Mouse (Mus musculus): Measurements from ENCODE around the gene Hoxd10.

Hoxd10 gene

DNA sequence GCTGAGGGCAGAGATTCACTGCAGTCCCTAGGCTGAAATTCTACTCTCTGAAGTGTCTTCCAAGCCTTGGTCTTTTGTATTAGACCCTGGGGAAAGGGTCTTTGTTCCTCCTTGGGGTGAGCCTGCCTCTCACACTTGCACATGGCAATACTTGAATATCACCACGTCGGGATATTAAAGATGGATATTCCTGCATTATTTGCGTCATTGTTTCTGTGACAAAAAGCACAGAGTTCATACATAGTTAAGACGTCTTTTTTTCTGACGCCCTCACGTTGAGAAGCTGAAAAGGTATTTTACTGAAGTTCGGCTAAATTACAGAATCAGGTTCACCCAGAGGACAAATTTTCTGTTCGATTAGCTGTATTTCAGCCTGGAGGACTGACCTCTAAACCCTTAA is 38.6 kb downstream of the Hoxd10 start:
- DNase-seq (ENCODE audit: low spot score in 2 of 2) = no peak

GRCm38 (mm10) chr2:74731055-74731454 is 39.3 kb downstream of the Hoxd10 start:
- DNase-seq (ENCODE audit: low spot score in 2 of 2) = no peak

- DNase-seq (ENCODE audit: low spot score in 2 of 2) = no peak
Measured at GRCm38 (mm10) chr2:74731799-74732512, 40.2 kb downstream of the Hoxd10 start.

GRCm38 (mm10) chr2:74732513-74733316 is 41.0 kb downstream of the Hoxd10 start:
- no peak for DNase-seq (ENCODE audit: low spot score in 2 of 2)

DNA sequence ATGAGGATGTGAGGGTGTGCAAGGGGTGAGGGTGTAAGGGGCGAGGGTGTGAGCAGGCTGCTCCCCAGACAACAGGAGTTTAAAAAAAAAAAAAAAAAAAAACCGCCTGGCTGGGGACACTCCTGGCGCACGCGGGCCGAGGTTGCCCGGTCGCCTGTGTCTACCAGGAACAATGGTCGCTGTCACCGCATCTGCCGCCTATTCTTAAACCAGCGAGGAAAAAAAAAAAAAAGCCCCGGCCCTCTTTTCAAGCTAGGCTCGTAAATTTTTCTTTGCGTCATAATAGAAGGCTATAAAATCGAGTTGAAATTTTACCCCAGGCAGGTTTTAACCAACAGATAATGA is 41.6 kb downstream of the Hoxd10 start:
- DNase-seq (ENCODE audit: low spot score in 2 of 2) = no peak

DNA sequence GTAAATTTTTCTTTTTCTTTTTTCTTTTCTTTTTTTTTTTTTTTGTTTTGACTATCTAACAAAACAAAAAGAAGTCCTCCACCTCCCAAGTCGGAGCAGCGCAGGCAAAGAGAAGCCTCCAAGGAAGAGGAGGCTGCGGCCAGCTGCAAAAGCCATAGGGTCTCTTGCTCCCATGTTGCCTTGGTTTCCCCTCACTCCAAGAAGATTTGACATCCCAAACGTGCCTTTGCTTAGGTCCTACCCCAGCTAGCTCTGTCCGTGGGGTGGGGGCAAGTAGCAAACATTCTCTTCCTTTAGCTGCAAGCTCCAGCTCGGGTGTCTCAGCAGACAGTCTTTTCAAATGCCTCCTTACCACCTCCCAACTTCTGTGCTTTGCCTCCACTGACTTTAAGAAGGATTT is 42.0 kb downstream of the Hoxd10 start:
- DNase-seq (ENCODE audit: low spot score in 2 of 2) = no peak

GRCm38 (mm10) chr2:74734451-74734850 is 42.7 kb downstream of the Hoxd10 start:
- DNase-seq (ENCODE audit: low spot score in 2 of 2) = no peak

GRCm38 (mm10) chr2:74734996-74735811 is 43.5 kb downstream of the Hoxd10 start:
- no peak for DNase-seq (ENCODE audit: low spot score in 2 of 2)

GRCm38 (mm10) chr2:74735851-74736687 is 44.3 kb downstream of the Hoxd10 start:
- no peak for DNase-seq (ENCODE audit: low spot score in 2 of 2)

- DNase-seq (ENCODE audit: low spot score in 2 of 2) = no peak
Measured at GRCm38 (mm10) chr2:74736688-74737577, 45.2 kb downstream of the Hoxd10 start.

GRCm38 (mm10) chr2:74737578-74738070 is 45.9 kb downstream of the Hoxd10 start:
- no peak for DNase-seq (ENCODE audit: low spot score in 2 of 2)

DNA sequence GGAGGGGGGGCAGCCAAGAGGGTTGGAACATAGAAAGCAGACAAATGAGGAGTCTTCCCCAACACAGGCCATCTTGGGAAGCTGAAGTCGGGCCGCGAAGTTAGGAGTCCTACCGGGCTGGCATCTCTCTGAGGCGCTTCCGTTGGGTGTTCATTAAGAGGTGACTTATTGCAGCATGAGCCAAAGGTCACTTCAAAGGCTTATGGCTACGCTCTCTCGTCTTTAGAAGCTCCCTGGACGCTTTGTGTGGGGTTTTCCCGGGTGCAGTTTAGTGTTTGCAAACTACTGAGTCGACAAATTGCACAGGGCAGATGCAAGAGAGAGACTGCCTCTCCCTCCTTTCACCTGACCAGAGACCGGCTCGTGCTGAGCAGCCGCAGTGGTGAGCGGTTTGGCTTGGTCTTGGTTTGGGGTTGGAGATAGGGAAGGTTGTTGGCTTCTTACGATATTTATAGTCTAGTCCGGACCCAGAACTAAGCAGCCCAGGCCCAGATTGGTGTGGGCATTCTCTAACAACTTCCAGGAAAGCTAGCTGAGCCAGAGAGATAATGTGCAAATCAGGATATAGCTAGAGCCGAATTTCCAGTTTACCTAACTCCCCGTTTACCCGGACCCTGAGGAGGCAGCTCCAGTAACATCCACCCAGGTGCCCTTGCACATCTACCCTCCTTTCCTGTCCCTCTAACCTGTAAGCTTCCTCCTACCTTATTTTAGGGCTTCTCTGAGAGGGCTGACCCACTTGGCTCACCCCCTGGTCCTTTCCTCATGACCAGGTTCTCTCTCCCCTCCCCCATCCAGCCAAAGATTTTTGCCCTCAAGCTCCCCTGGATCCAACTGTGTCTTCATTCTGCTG is 47.1 kb downstream of the Hoxd10 start:
- DNase-seq (ENCODE audit: low spot score in 2 of 2) = no peak

DNA sequence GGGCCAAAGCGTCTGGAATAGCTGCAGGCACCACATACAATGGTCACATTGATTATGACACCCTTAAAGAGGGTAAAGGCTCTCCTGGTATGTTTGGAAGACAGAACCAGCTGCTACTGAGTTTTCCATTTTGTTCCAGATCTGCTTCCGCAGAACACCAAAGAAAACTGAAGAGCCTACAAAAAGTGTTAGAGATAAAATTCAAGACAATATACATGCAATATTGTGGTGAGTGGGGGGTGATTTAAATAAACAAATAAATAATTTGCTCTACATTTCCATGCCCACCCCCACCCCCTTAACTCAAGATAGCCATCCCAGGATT is 47.7 kb downstream of the Hoxd10 start:
- no peak for DNase-seq (ENCODE audit: low spot score in 2 of 2)

- no peak for DNase-seq (ENCODE audit: low spot score in 2 of 2)
Measured at GRCm38 (mm10) chr2:74739869-74740268, 48.1 kb downstream of the Hoxd10 start.

DNA sequence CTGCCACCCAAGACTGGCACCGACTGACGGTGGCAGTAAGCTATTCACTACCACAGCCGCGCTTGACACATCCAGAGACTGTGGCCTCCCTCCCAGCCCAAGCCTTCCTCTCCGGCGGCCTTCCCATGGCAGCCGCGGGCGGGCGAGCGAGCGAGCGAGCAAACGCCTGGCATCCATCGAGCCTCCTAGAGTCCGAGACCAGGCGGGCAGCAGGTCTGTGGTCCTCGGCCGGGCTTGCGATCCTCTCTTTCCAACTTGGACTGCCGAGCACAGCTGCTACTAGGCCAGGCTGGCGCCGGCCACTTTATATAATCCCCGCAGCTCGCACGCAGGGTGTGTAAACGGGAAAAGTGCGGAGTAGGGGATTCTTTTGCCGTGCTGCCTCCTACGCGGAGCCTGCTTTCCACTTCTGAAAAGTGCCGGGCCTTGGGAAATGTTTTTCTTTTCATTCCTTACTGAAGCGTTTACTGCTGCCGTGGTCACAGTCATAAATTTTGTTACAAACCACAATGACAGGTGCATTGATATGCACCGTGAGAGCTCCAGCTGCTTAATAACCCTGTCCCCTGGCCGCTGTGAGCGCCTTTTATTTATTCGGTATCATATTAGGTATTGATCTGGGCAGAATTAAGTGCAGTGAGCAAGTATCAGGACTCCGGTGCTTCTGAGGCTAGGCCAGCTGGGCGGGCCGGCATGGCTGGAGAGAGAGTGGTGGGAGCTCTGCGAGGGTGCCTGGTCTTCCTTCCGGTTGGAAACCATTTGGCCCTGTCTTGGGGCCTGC is 48.8 kb downstream of the Hoxd10 start:
- no peak for DNase-seq (ENCODE audit: low spot score in 2 of 2)

DNA sequence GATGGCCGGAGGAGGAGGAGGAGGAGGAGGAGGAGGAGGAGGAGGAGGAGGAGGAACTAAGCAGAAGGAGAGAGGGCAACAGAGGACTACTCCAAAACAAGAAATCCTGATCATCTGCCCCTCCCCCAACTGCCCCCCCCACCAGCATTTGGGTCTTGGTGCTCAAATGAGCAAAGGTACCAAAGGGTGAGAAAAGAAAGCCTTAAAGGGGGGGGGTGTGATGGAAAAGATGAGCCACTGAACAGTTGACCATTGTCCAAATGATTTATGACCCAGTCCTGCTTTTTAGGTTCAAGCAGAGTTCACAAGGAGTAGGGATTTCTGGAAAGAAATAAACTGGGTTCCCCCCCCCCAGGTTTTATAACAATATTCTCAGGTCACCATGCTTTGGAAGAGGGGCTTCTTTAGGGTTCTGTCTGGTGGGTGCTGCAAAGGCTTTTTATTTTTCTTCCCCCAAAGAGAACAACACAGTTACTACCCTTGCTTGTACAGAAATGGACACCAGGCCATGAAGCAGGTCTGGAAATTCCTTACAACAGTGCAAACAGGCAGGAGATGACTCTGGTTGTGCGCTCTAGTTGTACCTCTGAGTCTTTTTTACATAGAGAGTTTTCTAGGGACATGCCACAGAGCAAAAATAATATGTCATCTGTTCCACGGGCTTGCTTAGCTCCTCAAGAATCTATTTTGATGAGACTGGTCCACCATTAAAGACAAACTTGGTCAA is 49.7 kb downstream of the Hoxd10 start:
- no peak for DNase-seq (ENCODE audit: low spot score in 2 of 2)

DNA sequence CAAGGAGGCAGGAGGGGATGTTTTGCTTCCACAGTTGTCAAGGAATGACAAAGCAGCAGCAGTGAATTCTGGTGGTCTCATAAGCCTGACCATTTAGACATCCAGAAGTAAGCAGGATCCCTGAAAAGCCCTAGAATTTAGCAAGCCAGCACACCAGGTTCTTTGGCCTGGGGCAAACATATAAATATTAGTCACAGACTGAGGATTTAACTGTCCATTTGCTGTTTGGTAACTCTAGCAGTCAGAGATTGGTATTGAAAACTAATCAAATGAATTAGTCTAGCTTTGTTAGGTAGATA is 50.2 kb downstream of the Hoxd10 start:
- no peak for DNase-seq (ENCODE audit: low spot score in 2 of 2)

All from cerebellum, postnatal 4 days (tissue).